Mouse (Mus musculus) lung, embryonic 16.5 days (tissue): ENCODE results near the gene BC030870. TPM values are rescaled to one million over a fixed set of nuclear protein-coding genes. Genes with fewer than 3 reads are reported as not detected.

Experiments
- microRNA-seq: library from miRNA; unstranded; fragments of <30 nt; microRNA quantifications from one replicate; pipeline ENCODE4, GENCODE M21; 2016
- polyA plus RNA-seq: library from polyadenylated mRNA; unstranded; fragments of >200 nt; fragmentation: Nextera tagmentation; extraction: Ambion mirVana; gene quantifications from 2 replicates; pipeline ENCODE4 v1.2.1, GENCODE M21; 2015

BC030870 gene
- polyA plus RNA-seq, 1 experiment from 2014 or later = 2.3 TPM

Small RNAs within 50 kb of the gene (microRNA-seq; reads per million reads assigned to microRNA genes)
- gene Gm24333 = not detected

Other genes with a start within 250 kb of the BC030870 start
- gene Tmem192, start 182.4 kb downstream of the BC030870 start, polyA plus RNA-seq = 26.9 and 27.5 TPM in 2 replicates
- not detected in 2 replicates for gene Trim75, start 141.7 kb downstream of the BC030870 start, polyA plus RNA-seq
- not detected in 2 replicates for gene Trim61, start 111.0 kb downstream of the BC030870 start, polyA plus RNA-seq
- not detected in 2 replicates for gene Trim60, start 111.0 kb downstream of the BC030870 start, polyA plus RNA-seq
- gene Apela, start 92.2 kb downstream of the BC030870 start, polyA plus RNA-seq = 0.45 and 0.70 TPM in 2 replicates
- not detected in 2 replicates for gene Gm10663, start 54.5 kb downstream of the BC030870 start, polyA plus RNA-seq